Mouse (Mus musculus) CD4-positive, CD25-positive, alpha-beta regulatory T cell, adult 2 months (primary cell): ENCODE results near the gene Rab3c.

Experiments used
- DNase-seq: peaks from one replicate; pipeline ENCODE4 v3.0.0-alpha.2; 2012; ENCODE audit warnings: low read depth, low spot score

Rab3c gene

DNA sequence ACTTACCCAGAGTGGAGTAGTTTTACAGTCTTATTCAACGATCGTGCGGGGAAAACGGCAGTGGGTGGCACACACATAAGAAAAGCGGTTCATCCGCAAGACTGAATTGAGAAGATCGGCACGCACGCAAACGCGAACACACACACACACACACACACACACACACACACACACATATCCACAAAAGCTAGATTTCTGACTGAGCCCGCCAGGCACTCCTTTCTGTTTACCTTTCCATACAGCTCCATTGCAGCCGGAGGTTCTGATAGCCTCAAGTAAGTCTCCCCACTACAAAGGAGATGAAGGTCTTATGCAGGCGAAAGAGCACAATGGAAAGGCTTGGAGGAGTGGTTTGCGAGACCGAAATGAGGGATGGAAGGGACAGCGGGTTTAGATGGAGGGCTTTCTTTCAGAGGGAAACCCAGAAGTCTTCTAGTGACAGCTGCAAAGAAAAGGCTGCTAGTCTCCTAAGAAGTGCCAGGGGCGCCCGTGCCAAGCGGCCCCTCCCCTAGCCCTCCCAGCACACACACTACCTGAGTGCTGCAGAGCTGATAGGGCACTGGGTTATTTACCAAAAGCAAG lies at the start of gene Rab3c:
TSS of gene Rab3c (minus strand) at position 434 of the 582 bp plus-strand sequence.
- DNase-seq = no peak

DNA sequence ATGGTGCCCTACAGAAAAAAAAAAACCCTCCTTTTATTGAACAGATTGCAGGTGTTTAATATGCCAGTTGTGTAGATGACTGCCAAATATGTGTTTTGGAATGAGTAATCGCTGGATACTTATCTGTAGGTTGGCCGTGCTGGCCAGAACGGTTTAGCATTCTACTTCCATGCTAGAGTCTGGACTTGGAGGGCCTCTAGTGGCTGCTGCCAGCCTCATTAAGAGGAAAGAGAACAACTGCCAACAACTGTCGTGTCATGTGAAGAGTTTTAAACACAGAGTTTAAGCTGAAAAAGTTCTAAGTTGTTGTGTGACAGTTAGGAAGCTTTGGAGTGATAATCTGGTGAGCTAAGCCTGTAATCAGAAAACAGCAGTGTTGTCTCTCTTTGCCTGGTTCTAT lies 38.0 kb upstream of the Rab3c start:
- DNase-seq = no peak

DNA sequence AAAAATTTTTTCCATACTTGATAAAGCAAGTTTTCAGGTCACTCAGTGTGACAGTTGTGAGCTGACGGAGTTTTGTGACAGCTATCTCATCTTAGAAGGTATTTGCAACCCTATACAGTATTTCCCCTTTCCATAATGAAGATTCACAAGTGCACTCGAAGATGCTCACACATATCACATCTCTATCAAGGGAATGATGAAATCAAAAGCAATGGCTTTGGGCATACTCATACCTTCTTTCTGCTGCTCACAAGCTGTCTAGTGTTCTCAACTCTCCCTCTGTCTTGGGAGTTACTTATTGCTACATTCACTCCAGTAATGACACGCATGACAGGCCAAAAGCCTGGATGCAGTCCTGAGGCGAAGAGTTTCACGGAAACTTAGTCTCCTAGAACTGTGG lies 26.4 kb upstream of the Rab3c start:
- no peak for DNase-seq

DNA sequence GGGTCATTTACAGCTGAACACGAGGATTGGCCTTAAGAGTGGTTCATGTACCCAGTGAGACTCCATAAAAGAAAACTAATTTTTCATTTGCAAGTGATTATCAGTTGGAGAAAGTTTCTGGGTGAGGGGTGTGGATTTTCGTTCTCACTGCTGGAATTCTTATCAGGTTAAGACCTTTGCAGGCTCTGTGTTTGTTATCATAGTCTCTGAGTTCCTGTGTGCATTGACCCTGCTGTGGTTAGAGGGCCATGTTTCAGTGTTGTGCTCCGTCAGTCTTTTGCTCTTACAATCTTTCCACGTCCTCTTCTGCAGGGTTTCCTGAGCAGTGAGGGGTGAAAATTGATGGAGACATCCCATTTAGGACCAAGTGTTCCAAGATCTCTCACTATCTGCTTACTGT lies 16.3 kb upstream of the Rab3c start:
- DNase-seq = no peak

DNA sequence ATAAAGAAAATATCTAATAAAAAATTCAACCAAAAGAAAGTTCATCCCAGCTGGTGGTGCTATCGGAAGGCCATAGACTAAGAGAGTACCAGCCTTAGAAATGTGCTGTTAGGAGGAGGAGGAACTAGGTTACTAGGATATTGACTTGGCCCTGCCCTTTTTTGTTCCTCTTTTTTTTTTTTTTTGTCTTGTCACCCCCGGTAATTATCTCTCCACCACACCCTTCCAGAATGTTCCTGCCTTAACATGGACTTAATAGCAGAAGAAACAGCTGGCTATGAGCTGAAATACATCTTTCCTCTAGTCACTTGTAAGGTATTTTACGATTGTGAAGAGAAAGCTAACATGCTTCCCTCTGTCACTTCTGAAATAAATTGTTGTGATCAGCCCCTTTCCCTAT lies 7.7 kb upstream of the Rab3c start:
- no peak for DNase-seq

DNA sequence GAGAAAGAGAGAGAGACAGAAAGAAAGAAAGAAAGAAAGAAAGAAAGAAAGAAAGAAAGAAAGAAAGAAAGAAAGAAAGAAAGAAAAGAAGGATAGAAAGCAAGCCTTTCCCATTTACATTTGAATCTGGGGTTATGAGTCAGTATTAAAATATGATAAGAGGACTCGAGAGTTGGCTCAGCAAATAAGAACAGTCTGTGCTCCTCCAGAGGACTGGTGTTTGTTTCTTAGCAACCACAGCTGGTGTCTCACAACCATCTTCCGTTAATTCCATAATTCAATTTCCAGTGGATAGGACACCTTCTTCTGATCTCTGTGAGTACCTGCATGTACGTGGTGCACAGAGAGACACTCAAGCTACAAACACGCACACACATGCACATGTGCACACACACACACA lies 3.0 kb upstream of the Rab3c start:
- DNase-seq = no peak

DNA sequence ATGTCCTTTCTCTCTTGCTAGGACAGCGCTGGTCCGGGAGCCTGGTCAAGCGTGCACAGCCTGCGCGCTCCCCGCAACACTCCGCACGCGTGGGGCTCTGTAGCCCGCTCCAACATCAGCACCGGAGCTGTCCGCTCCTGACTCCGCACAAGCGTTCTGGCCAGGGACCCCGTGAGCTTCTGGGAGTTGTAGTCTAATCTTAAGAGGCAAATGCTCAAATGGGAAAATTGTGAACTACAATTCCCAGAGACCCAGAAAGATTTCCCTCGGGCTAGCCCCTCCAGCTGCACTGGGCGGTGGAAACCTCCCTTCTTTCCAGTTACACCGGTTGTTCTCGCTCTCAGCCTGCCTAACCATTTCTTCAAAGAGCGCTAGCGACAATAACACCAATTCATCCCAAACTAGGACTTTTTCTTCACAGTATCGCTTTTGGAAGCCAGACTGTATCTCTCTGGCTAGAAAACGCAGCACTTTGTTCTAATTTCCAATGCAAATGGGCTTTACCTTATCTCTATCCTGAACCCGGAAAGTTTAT lies 701 bp downstream of the Rab3c start:
- no peak for DNase-seq

DNA sequence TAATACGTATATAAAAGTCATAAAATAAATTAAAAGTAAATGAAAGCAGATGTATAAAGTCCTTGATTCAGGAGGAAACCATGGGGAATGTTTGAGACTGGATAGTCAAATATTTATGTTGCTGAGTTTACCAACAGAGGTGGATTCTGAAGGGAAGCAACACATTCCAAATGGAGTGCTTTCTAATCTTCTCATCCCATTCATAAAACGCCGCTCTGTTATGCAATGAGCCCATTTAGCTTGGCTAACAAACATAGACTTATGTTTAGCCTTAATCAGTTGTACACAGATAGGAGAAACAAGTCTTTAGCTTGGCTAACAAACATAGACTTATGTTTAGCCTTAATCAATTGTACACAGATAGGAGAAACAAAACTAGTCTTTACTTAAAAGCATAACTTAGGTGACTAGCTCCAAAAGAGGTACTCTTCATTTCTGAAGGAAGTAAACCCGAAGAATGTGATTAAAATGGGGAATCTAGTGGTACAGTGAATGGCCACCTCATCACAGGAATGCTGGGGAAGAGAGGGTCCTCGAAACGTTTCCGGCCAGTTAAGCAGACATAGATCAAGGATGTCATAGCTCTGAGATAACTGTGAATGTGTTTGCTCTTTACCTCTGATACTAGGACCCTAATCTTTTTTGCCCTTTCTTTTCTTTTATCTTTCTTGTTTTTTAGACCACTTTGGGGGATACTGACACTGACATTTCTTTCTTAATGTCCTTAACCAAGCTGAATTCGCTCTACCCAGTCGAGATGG lies 1.6 kb downstream of the Rab3c start:
- DNase-seq = no peak

DNA sequence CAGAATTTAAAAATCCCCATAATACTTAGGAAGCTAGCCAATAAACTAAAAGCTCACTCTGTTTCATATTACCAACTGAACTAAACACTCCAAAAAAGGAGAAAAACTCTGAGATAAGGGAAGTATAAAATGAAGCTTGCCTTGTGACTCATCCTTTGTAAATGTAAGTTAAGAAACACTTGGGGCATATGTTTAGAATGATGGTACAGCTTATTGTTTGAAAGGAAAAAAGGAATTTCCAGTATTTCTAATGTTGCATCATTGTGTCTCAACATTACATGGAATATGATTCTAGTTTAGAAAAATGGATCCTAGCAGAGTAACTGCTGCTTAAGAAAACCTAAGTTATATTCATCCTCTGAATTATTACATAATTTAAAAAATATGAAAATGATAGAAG lies 3.1 kb downstream of the Rab3c start:
- no peak for DNase-seq

DNA sequence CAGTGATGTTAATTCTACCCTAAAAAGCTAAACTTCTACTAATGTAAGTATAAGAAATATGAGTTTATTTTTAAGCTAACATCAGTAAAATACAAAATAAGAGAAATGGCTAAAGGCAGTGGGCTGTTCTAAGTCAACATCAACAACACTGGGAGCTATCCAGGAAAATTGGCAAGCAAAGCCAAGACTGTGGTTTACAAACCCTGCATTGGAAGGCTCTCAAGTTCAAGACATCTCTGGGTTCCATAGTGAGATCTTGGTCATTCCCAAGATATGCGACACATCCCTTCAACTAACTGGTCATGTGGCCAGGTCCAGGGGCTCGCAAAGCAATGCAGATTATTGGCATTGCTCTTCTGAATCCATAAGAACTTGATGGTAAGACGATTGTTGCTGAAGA lies 5.3 kb downstream of the Rab3c start:
- no peak for DNase-seq

DNA sequence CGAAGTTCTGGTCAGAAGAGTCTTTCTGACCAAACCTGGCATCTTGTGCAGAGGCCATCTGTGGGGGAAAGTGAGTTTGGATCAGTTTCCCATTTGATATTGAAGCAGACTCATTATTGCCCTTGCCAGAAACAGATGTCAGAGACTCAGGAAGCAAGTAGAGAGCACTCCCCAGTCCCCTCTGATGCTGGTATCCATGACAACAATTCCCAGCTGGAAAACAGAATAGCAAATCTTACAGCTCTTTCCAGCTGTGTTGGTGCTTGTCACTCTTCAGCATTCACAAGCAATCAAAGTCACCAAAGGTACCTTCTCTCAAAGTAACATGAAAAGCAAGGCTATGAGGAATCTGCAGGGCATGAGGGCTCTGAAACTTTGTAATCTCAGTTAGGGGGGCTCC lies 20.1 kb downstream of the Rab3c start:
- DNase-seq = no peak

DNA sequence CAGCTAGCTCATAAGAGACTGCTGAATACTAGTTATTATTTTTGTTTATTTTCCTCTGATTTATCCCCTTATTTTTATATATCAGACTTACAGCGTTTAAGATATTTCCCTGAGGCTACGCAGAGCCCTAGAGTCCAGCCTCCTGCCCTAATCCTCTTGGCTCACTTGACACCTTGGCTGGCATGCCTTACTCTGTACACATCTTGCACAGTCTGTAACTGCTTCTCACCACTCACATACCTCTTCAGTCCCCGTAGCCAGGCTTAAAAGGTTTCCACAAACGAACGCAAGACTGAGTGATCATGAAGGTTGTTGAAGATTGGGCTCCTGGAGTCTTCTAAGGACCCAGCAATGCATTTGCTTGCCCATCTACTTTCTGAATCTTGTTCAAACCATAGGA lies 29.3 kb downstream of the Rab3c start:
- DNase-seq = no peak

DNA sequence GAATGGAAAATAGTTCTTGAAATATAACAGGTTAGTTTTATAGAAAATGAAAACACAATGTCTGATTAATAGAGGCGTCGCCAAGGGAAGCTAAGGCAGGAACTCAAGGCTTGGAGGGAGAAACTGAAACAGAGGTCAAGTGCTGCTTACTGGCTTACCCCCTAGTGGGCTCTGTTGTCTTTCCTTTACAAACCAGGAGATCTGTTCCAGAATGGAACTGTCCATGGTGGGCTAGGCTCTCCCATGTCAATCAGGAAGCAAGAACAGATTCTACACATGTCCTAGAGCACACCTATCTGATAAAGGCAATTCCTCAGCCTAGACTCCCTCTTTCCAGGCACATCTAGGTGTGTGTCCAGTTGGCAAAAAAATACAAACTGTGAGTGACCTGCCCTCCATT lies 32.3 kb downstream of the Rab3c start:
- no peak for DNase-seq

DNA sequence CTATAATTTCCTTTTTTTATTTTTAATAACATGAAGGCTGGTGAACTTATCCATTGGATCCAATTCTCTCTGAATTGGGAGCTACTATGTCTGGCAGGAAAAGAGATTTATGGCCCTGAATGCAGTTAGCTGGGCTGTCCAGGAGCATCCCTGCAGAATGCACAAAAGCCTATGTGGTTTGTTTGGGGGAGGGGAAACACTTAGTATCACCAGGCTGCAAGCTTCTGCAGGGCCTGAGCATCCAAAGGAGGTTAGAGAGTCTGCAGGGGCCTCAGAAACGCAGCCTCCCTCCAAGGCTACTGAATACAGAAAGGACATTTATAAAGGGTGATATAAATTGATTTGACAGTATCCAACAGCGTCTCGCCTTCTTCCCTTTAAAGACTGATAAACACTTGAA lies 41.8 kb downstream of the Rab3c start:
- no peak for DNase-seq

DNA sequence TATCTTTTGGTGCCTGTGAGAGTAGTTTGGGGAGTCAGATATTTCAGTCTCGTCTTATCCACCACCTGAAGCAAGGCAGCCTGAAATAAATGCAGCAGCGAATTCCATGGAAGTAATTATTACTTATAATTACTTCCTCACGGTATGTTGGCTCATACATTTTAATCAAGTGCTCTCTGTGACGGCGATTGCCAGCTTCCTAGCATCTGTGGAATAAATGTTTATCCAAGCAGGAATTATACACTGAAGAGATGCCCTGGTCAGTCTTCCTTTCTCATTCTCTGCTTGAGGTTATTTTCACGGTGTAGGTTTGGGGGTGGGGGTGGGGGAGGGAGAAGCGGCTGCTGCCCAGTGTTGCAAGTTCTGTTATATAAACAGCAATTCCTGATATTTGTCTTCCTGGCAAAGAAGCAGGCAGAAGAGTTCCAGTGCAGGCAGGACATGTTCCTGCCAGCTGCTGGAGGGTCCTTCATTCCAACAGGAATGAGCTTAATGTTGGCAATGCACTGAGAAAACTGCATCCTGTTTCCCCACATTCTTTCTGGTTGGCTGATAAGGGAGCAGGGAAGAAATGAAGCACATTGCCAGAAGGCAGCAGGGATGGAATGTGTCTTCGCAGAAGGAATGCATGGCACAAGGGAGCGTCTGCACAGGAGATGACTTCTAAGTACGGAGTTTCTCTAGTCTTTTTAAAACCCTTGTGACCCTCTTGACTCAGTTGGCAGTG lies 43.4 kb downstream of the Rab3c start:
- no peak for DNase-seq

DNA sequence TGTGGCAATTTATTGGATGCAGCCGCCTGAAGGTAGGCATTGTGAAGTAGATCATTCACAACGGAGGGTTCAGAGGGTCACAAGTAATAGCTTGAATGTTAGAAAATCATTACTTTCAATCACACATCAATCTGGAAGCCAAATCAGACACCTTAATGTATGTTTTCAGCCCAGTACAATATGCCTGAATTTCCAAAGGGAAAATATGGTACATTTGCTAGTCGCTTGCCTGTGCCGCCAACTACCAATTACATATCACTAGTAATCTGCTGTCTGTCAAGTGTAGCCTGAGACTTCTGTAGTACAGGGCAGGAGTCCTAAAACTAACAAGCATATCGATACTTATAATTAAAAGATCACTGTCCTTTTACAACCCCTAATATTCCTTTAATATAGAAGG lies 47.4 kb downstream of the Rab3c start:
- DNase-seq = no peak

DNA sequence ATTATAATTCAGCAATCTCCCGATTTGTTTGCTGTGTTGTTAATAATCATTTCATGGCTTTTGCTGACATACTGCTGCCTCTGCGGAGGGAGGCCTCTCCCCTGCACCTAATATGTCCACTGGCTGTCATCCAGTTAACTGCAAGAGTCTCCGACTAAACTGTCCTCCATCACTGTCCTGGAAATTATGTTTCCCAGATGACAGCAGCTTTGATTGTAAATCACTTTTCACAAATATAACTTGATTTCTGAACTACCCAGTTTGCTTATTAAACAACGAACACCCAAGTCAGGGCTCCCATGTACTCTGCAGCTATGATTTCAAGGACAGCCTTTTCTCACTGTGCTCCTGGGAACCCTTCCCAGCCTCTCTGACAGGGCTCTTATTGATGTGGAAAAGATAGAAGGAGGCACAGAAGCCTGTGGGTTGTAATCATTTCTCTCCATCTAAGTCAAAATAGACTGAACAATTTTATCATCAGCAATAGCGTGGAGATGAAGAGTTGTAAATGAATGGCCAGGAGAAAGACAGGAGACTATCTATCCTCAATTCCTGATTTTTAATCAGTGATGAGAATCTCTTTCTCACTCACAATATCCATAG lies 49.6 kb downstream of the Rab3c start:
- DNase-seq = no peak

DNA sequence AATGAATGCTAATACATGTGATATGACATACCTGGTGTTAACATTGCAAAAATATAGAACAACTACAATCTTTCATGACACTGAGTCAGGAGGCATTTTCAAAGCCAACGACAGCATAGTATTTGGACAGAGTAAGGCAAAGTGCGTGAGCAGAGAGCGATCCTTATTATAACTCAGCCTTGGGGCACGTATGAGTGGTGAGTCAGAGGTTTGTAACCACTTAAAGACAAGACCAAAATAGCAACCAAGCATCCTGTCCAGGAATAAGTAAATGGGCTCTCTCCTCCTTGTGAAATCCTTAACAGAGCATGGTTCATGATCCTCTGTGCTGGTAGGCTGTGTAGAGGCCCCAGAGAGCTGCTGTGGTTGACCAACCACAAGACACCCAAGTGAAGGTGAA lies 50.8 kb downstream of the Rab3c start:
- no peak for DNase-seq

DNA sequence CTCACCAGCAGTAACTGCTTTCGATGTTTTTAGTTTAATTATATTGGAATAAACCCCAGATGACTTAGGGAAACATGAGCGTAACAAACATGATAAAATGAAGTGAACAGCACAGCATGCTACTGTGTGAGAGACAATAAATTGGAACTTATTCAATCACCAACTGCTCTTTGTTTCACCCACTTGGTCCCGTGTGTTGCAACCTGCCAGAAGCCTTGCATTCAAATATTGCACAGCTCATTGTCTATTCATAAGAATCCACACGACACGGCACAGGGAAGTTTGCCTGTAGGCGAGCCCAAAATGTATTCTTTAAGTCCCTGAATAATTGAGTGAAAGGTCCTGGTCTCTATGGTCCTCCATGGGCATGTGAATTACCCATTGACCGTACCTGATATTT lies 61.6 kb downstream of the Rab3c start:
- DNase-seq = no peak

DNA sequence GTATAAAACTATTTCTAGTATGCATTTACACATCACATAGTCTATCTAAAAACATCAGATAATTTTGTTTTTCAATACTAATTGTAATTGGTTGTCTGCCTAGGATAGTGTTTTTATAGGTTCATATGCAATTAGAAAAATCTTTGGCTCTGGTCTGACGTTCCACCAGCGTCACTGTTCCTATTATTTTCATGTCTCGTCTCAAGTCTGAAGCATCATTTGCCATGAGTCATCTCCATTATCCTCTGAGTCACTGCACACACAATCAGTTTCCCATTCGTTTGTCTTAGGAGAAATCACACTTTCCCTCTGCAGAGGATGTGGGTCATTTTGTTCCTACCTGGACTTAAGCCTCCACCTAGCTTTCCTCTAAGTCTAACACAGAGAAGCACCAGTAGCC lies 62.3 kb downstream of the Rab3c start:
- no peak for DNase-seq

DNA sequence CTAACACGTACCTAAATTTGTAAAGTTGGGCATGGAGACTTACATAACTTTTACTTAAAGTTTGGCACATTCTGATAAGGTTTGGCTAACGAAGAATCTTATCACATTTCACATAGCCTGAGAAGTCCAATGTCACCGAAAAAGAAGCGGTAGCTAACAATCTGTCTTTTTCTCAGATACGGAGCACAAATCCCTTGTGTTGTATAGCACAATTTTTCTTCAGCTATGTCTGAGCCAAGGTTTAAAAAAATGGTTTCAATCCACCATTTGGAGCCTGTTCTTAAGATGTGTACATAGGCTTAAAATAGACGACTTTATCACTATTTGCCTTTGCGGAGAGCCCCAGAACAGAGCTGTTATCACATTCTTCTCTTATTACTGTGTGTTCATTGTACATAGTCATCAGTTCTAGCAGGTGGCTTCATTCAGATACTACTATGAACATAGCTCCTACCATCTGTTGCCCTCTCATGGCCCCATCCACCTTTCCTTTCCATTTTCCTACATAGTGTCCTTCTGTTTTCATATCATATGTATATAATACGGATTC lies 69.2 kb downstream of the Rab3c start:
- no peak for DNase-seq

DNA sequence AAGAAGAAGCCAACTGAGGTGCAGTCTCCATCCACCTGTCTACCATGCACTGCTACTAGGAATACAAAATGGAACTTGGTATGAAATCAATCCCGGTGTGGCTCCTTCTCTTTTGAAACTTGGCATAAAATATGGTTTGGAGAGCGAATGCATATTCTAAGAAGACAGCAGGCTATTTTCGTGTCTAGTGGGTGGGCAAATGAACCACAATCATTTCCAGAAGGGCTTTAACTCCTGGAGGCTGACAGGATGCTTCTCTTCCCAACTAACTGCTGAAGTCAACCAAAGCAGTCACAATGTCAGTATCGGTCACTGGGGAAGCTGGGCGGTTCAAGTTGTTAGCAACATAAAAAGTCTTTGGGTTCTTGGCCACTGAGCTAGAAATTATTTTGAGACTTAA lies 81.9 kb downstream of the Rab3c start:
- no peak for DNase-seq
